Mouse (Mus musculus) ES-Bruce4 (cell line): ENCODE results near the gene Ovol3.

Experiments
- CTCF ChIP-seq: IDR thresholded peaks from one replicate; pipeline ENCODE4 v1.8.1; 2011; ENCODE audit warnings: low read depth, low read length
- EP300 ChIP-seq: IDR thresholded peaks from 2 replicates; pipeline ENCODE4 v1.6.1; 2011; ENCODE audit warnings: low read depth, low read length; ENCODE audit not compliant: insufficient read depth
- POLR2A ChIP-seq: IDR thresholded peaks from one replicate; pipeline ENCODE4 v1.8.1; 2011; ENCODE audit warnings: low read length; ENCODE audit not compliant: insufficient read depth

DNA sequence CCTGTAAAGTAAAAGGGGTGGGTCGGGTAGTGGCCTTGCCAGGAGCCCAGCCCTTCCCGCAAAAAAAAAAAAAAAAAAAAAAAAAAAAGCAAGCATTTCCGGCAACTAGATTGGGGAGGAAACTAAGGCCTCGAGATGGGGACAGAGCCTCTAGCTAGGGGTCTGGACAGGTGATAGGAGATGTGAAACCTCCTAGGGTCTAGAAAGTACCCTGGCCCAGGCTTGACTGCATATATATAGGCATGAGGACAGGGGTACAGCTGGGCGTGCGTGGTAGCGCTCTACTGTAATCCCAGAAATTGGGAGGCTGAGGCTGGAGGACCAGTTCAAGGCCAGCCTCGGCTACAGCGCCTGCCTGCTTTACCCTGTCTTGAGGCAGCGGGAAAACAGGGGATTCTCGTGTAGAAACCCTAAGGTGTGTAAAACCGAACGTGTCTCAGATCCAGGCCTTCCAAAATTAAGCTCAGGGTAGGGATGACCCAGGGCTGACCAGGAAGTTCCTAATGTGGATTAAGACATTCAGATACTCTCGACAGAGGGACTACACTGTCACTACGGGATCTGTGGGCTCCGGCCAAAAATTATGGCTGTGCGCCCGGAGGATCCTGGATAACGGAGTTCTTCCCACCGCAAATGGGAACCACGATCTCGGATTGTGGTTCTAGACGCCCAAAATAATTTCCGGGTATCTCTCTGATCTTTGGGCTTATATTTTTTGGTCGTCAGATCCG is 41.3 kb downstream of the Ovol3 start:
- no peak for TF ChIP-seq POLR2A
- no peak for TF ChIP-seq CTCF
- TF ChIP-seq EP300 = no peak
